9 mouse cellular contexts compared by ENCODE assay signal in the genomic region with DNA sequence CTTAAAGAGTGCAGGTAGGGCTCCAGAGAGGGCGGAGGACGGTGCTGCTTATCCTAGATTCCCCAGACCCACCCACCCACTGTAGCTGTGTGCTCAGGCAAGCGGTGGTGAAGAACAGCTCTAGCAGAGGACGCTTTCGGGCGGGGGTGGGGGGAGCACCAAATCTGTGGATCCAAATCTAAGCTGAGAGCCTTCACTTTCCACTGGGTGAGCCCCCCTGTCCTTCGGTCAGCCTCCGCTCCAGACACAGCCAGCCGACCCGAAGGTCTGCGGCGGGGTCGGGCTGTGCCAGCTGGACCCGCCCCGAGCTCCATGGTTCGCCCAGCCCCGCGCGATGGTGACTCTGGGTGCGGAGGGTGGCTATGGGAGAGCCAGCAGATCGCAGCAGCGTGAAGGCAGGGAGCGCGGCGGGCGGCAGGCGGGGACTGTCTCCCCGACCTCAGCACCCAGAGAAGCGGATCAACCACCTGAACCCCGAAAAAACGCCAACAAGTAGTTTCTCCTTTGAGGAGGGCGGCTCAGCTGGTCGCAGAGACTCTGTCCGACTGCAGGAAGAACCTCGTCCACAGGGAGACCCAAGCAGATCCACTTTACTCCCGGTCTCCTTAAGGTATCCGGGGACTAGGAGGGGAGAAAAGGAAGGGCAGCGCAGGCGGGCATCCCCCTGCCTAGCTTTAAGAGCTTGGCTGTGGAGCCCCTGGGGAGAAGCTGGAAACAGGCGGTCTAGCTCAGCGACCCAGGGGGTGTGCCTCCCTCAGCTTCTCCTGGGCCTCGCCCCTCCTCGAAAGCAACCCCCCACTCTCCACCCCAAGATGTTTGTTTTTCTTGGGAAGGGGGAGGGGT. TPM values are rescaled to one million over a fixed set of nuclear protein-coding genes. Genes with fewer than 3 reads are reported as not detected.
DNase-seq lines count a peak whose midpoint lies in the region; ATAC-seq and TF ChIP-seq lines count a peak whose summit lies in the region.
"Had no signal": no experiment of that assay in that cellular context is flagged by ENCODE, and none has a peak within 500 bp of the region (broad histone marks: within the 10 kb centered on the region; RNA-seq: fewer than 3 reads in every experiment).

No protein-coding gene starts in this region.

- no peak for TF ChIP-seq EP300 in liver, embryonic 14.5 days (IDR thresholded peaks at IDR 0.05; ENCODE audit: low read depth)

- no peak for DNase-seq in frontal cortex, postnatal 14 days (ENCODE audit: low spot score in 2 of 2)
- DNase-seq in R1 (ENCODE audit: low read depth, low spot score) = peak; percentile 39
- peak; percentile 5 for DNase-seq in kidney, adult 11 months
- DNase-seq in liver, embryonic 14.5 days (ENCODE audit: low read depth in 3 of 3, low spot score in 3 of 3) = no peak
- peak; percentile 58 for DNase-seq in retina, embryonic 14.5 days (ENCODE audit: low spot score)

- peak; percentile 79 for ATAC-seq in frontal cortex, adult (ENCODE audit: low TSS enrichment)
- peak; percentile 75 for ATAC-seq in forebrain, embryonic 12.5 days (ENCODE audit: low FRiP score)
- ATAC-seq in liver, embryonic 14.5 days (ENCODE audit: insufficient read depth) = no peak
- ATAC-seq in CD4-positive, CD25-positive, alpha-beta regulatory T cell, adult 4 months = no peak

- WGBS in forebrain, embryonic 12.5 days = 3% methylated on average over 42 of the region's 43 CpGs
- 2% methylated on average over 43 of the region's 43 CpGs for WGBS in liver, embryonic 14.5 days (ENCODE audit: insufficient replicate concordance)

- no peaks in the 10 kb centered on the region for H3K9me3 ChIP-seq in forebrain, embryonic 12.5 days
- no peaks in the 10 kb centered on the region for H3K9me3 ChIP-seq in liver, embryonic 14.5 days (ENCODE audit: control insufficient read depth, low read length)

- H3K27me3 ChIP-seq in forebrain, embryonic 12.5 days = peaks cover 53% of the 10 kb centered on the region
- H3K27me3 ChIP-seq in liver, embryonic 14.5 days (ENCODE audit: control insufficient read depth, insufficient read depth, low read length) = peaks cover 36% of the 10 kb centered on the region
- H3K27me3 ChIP-seq: CH12.LX had no signal

- no peak overlapping the region for H3K27ac ChIP-seq in forebrain, embryonic 12.5 days
- H3K27ac ChIP-seq in liver, embryonic 14.5 days = no peak overlapping the region

- peak overlapping the region; percentile 64 for H3K9ac ChIP-seq in forebrain, embryonic 12.5 days
- no peak overlapping the region for H3K9ac ChIP-seq in liver, embryonic 14.5 days (replicated peaks)

- no peaks in the 10 kb centered on the region for H3K36me3 ChIP-seq in forebrain, embryonic 12.5 days (replicated peaks)
- H3K36me3 ChIP-seq in liver, embryonic 14.5 days (replicated peaks; ENCODE audit: control insufficient read depth, insufficient read depth, low read depth) = no peaks in the 10 kb centered on the region

- peak overlapping the region; percentile 95 for H3K4me2 ChIP-seq in forebrain, embryonic 12.5 days
- peak overlapping the region; percentile 50 for H3K4me2 ChIP-seq in liver, embryonic 14.5 days (ENCODE audit: low read depth)

- peak overlapping the region; percentile 51 for H3K4me3 ChIP-seq in forebrain, embryonic 12.5 days (replicated peaks)
- H3K4me3 ChIP-seq in liver, embryonic 14.5 days (ENCODE audit: insufficient read depth in 1 of 2, low read depth in 2 of 2, low read length in 2 of 2) = peak overlapping the region; percentile 29 to 30

- no peak for TF ChIP-seq CTCF in liver, embryonic 14.5 days (IDR thresholded peaks at IDR 0.05; ENCODE audit: low read depth)

- H3K4me1 ChIP-seq in forebrain, embryonic 12.5 days = peaks cover 18% of the 10 kb centered on the region
- H3K4me1 ChIP-seq in liver, embryonic 14.5 days (replicated peaks; ENCODE audit: control insufficient read depth in 2 of 2, insufficient read depth in 2 of 2, low read length in 1 of 2) = peaks cover 0 to 2% of the 10 kb centered on the region in 2 experiments; a peak in 2 of 4 replicates

RNA-seq across cellular contexts. Expression of gene Kcnc2, which starts 0.8 kb away (rescaled TPM):
- 1.6 and 1.8 TPM in 2 replicates for polyA plus RNA-seq in forebrain, embryonic 12.5 days (2016; fragmentation: Nextera tagmentation; extraction: Ambion mirVana)
- 0.01 TPM in 1 of 2 replicates, not detected in the other for polyA plus RNA-seq in liver, embryonic 14.5 days (2012; rRNA removed)
- polyA plus RNA-seq in liver, embryonic 14.5 days (2014; fragmentation: Nextera tagmentation; extraction: Ambion mirVana) = not detected in 2 replicates
- not detected for polyA plus RNA-seq in CD4-positive, CD25-positive, alpha-beta regulatory T cell, adult 4 months (2017; shearing (Covaris generic))

Comparison
In these comparisons a context has a peak if more than half of its experiments do, and no peak if none do; other contexts are left out.
1. ATAC-seq: peak in frontal cortex, adult (single experiment) and forebrain, embryonic 12.5 days (single experiment); none in liver, embryonic 14.5 days (single experiment) and CD4-positive, CD25-positive, alpha-beta regulatory T cell, adult 4 months (single experiment).
2. DNase-seq: peak in R1 (single experiment), kidney, adult 11 months (single experiment) and retina, embryonic 14.5 days (single experiment); none in frontal cortex, postnatal 14 days (0 of 2) and liver, embryonic 14.5 days (0 of 3).